Mouse (Mus musculus): ENCODE data around the gene Ppp1cb.

DNA sequence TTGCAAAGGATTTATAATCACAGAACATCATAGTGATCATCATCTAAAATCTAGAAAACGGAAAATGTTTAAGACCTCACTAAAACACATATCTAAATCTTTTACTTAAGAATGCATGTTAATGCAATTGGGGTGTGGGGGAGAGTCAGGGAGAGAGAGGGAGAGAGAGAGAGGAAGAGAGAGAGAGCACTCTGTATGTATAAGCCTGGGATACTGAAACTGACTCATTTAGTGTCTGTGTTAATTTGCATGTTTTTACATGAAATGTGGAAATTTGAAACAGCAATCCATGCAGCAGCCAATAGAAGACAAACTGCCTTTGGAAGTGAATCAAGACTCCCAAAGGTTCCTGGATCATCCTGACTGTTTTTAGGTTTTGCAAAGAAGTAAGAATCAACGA lies 45.1 kb upstream of the Ppp1cb start:
- TF ChIP-seq CTCF (IDR thresholded peaks at IDR 0.05; ENCODE audit: borderline replicate concordance, insufficient read depth, low read length) (no peak), POLR2A (IDR thresholded peaks at IDR 0.05; ENCODE audit: low read depth, low read length) (no peak)
